Mouse (Mus musculus) B cell, adult 67 days (primary cell): ENCODE results near the gene Clmn. TPM values are rescaled to one million over a fixed set of nuclear protein-coding genes. Genes with fewer than 3 reads are reported as not detected.

Experiments used
- total RNA-seq, 2 experiments: library from RNA; stranded (reverse); gene quantifications; 4 replicates each; pipeline ENCODE4 v1.2.4; 2023

Gene Clmn
- total RNA-seq, result not detected

DNA sequence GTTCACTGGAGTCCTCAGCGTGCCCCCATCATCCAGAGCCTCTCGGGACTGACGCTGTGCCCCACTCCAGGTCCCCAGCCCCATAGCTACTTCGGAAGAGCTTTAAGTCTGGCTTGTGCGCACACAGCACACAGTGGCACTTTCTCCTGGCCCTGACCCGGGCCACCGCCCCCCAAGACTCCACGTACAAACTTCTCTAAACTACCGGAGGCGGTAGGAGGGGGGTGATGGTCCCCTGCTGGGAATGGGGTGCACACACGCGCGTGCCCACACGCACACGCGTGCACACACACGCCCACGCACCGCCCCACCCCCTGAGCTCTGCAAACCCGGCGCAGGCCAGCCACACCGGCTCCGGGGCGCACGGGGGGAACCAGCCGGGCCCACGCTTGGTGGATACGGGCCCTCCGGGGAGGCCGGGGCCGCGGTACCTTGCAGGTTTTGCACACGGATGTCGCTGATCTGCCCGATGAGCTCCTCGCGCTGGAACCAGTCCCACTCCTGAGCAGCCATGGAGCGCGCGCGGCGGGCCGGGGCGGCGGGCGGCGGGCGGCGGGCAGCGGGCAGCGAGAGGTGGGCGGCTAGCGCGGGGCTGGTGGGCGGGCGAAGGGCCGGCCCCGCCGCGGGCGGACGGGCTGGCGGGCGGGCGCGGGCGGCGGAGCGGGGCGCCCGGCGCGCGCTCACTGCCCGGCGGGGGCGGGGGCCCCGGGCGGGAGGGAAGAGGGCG is at the start of gene Clmn:
Clmn (minus strand) TSS at position 638 of the 727 bp plus-strand sequence.

DNA sequence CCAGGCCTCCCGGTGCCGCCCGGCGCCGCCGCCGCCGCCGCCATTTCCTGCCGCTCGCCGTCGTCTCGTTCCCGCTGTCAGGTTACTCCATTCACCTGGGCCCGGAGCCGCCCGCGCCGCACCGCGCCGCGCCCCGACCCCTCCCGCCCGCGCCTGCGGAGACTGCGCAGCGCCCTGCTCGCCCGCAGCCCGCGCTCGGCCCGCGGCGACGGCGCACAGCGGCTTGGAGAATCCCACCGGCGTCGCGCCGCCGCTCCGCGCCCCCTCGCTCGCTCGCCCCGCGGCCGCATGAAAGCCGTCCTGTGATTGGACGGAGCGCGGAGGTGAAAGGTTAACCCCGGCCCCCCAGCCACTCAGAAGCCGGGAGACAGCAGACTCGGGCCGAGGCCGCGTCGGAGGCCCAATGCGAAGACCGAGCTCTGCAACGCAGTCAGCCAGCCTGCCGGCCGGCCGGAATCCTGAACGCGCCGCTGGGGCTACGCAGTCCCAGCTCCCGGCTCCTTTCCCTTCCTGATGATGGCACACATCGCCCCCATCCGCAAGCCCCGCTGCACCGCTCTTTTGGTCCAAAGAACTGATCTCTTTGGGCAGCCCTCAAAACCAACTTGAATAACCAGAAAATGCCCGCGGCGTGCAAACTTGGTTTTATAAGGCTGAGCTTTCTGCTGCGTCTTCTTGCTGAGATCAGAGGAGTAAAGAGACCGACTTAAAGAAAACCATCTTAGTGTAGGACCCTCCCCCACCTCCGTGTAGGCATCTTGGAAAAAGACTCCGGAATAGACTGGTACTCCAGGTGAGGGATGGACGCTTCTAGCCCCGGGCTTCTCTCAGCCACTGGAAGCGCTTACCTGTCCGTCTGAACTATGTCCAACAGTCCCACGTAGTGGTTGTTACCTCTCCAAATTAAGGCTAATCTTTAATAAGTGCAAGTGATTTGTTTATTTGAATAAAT is 112.8 kb downstream of the Clmn start, which contains the start of gene Dicer1:
Dicer1 (minus strand) TSS at position 139 of the 952 bp plus-strand sequence.

Other genes with a start within 250 kb of the Clmn start
- 100 to 1,000 TPM; 125 to 127 TPM for gene Dicer1, start 113.1 kb downstream of the Clmn start, total RNA-seq
- 10 to 100 TPM; 32.6 to 39.6 TPM for gene Syne3, start 144.7 kb upstream of the Clmn start, total RNA-seq
- gene Glrx5, start 167.6 kb upstream of the Clmn start, total RNA-seq, result 10 to 100 TPM; 26.9 to 28.4 TPM